Mouse (Mus musculus) cerebellum, adult 11-12 months (tissue): ENCODE results near the gene Sin3b.
"Not testable (repeated sequence)": the region's sequence is repeated elsewhere in the genome, so short reads cannot be mapped to it uniquely, and the experiment has no call there.

Experiments used
- DNase-seq: peaks from one replicate; pipeline ENCODE4 v3.0.0; 2022

Sin3b gene

DNA sequence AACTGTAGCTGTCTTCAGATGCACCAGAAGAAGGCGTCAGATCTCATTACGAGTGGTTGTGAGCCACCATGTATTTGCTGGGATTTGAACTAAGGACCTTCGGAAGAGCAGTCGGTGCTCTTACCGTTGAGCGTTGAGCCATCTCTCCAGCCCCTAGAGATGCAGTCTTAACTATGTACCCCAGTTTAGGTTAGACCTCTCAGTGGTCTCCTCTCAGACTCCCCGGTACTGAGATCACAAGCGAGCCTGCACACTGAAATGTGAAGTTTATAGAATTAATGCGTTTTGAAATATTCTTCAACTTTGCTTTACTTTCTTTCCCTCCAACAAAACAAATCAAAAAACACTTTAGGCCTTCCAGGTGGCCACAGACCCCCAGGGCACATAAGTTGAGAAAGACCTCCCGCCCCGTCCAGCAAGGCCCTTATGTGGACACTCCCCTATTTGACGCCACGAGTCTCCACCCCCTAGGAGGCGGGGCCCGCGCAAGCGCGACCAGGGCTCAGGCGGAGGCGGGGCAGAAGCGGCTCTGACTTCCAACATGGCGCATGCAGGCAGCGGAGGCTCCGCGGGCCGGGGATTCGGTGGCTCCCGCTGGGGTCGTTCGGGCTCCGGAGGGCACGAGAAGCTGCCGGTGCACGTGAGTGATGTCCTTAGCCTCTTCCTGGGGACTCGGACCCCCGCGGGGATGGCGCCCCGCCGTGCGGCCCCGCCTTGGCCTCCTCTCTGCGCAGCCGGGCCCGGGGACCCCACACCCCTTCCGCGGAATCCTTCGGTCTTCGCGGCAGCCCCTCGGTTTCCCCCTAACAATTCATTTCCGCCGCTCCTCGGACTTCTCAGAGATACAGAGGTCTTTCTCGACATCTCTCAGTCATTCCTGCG, at the start of gene Sin3b:
TSS of gene Sin3b (plus strand) at position 517 of the 882 bp plus-strand sequence.
- peak; percentile 92 for DNase-seq

GRCm38 (mm10) chr8:72674184-72674583, 48.9 kb upstream of the Sin3b start:
- peak; percentile 9 for DNase-seq

DNA sequence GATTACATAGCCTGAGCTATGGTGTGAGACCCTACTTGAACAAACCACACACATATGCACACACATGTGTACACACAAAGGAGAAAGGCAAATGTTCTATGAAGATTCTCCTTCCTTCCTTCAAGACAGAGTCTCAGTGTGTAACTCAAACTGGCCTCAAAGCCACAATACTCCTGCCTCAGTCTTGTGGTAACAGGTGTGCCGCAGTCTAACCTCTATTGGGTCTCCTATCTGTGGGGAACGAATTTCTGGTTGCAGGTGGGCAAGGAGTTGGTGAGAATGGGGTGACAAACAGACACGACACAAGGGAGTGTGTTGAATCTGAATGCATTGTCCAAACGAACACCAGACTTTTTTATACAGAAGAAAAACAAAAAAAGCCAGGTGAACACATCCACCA, 46.6 kb upstream of the Sin3b start:
- DNase-seq: no peak

GRCm38 (mm10) chr8:72676844-72677243, 46.2 kb upstream of the Sin3b start:
- DNase-seq: not testable (repeated sequence)

- DNase-seq: no peak
Observed at GRCm38 (mm10) chr8:72677331-72677730, 45.8 kb upstream of the Sin3b start.

DNA sequence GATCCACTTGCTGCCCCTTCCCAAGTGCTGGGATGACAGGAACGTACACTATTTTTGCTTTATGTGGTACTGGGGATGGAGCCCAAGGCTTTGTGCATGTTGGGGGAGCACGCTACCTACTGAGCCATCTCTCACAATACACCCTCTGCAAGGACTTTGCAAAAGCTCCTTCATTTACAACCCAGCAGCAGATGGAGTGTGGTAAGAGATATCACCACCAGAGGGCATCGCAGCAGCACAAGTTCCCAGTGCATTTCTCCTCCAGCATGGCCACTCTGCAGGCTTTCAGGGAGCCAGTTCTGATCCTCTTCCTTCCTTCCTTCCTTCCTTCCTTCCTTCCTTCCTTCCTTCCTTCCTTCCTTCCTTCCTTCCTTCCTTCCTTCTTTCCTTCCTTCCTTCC, 43.0 kb upstream of the Sin3b start:
- DNase-seq: peak; percentile 12

GRCm38 (mm10) chr8:72682051-72682687, 40.9 kb upstream of the Sin3b start:
- no peak for DNase-seq

- no peak for DNase-seq
Observed at GRCm38 (mm10) chr8:72683010-72683521, 40.0 kb upstream of the Sin3b start.

DNA sequence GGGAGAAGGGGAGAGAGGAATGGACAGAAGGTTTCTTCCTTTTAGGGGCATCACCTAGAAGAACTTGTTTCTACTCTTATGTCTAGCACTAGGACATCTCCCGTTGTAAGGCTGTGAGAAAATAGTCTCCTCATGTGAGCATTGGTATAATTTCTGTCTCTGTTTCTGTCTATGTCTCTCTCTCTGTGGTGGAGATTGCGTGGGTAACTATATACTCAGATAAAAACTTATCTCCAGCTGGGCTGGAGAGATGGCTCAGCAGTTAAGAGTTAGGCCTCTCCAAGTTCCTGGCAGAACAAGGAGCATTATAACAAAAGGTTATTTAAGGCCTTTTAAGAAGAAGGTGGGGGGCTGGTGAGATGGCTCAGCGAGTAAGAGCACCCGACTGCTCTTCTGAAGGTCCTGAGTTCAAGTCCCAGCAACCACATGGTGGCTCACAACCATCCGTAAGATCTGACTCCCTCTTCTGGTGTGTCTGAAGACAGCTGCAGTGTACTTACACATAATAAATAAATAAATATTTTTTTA, 39.4 kb upstream of the Sin3b start:
- not testable (repeated sequence) for DNase-seq

GRCm38 (mm10) chr8:72698349-72698926, 24.6 kb upstream of the Sin3b start:
- DNase-seq: no peak

GRCm38 (mm10) chr8:72712569-72712968, 10.5 kb upstream of the Sin3b start:
- no peak for DNase-seq

- DNase-seq: no peak
Observed at GRCm38 (mm10) chr8:72716594-72716993, 6.5 kb upstream of the Sin3b start.

- DNase-seq: no peak
Observed at GRCm38 (mm10) chr8:72720541-72720940, 2.5 kb upstream of the Sin3b start.

GRCm38 (mm10) chr8:72723651-72724001, 541 bp downstream of the Sin3b start:
- DNase-seq: peak; percentile 28

DNA sequence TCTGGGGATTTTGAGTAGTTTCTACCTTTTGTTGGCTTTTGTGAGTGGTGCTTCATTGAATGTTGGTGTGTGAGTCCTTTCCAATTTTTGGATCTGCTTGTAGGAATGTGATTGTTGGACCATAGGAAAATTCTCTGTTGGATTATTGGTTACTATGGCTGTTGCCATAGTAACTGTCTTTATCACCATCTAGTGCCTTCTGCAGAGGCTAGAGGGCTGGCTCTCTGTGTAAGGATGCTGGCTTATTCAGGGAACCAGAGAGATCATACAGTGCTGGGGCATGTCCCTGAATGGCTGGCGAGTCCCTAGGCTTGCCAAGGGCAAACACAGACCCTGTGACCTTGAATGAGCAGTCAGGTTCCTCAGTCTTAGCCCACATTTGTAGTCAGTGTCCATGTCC, 5.6 kb downstream of the Sin3b start:
- no peak for DNase-seq

- no peak for DNase-seq
Observed at GRCm38 (mm10) chr8:72735001-72735400, 11.9 kb downstream of the Sin3b start.

GRCm38 (mm10) chr8:72736868-72737267, 13.8 kb downstream of the Sin3b start:
- no peak for DNase-seq

DNA sequence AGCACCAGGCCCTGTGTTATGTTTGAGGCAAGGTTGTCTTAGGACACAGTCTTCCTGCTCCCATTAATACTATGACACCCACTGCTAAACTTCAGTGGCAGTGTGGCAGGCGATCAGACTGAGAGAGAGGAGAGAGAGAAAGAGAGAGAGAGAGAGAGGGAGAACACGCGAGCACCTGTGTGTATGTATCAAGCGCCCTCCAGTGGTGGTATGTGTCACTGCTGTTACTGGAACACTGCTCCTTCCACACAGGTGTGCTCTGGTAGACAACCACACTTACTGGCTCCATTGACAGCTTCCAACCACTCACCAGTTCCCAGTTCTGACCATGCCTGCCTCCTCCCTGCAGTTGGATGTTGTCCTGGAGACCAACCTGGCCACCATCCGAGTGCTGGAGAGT, 23.0 kb downstream of the Sin3b start:
- DNase-seq: peak; percentile 37

- DNase-seq: no peak
Observed at GRCm38 (mm10) chr8:72749846-72750245, 26.8 kb downstream of the Sin3b start.

DNA sequence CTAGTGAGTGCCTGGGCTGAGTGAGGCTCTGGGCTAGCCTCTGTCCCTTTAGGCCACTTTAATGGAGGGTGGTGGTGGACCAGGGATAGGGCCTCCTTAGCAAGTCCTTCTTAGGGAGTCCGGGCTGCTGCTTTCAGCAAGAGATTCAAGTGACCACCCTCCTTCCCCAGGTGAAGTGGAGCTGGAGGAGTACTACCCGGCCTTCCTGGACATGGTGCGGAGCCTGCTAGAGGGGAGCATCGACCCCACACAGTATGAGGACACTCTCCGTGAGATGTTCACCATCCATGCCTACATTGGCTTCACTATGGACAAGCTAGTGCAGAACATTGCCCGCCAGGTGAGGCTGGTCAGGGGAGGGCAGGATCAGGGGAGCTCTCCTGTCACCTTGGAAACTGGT, 27.2 kb downstream of the Sin3b start:
- no peak for DNase-seq

DNA sequence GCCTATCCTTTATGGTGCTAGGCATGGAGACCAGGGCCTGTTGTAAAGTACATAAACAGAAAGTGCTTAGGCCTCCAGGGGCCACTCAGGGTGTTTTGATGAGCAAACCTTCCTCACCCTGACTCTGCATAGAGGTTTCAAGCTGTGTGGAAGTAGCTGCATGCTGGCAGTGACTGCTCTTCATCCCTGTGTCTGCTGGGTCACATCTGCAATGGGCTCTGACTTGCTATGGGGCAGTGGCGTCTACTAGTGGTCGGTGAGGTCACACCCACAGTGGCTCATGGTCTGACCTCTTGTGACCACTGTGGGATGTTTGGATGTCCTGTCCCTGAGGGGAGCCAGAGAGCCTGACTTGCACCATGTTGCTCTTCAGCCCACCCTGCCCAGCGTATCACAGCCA, 28.0 kb downstream of the Sin3b start:
- DNase-seq: no peak

GRCm38 (mm10) chr8:72752289-72752688, 29.2 kb downstream of the Sin3b start:
- peak; percentile 1 for DNase-seq

- DNase-seq: peak; percentile 1
Observed at GRCm38 (mm10) chr8:72753165-72753564, 30.1 kb downstream of the Sin3b start.

- DNase-seq: no peak
Observed at GRCm38 (mm10) chr8:72753781-72754180, 30.7 kb downstream of the Sin3b start.
